Mouse (Mus musculus) embryonic fibroblast, embryonic 13.5 days (primary cell): ENCODE results near the gene Ttc8. TPM values are rescaled to one million over a fixed set of nuclear protein-coding genes. Genes with fewer than 3 reads are reported as not detected.

ENCODE experiments used
- H3K27ac ChIP-seq: 2 replicates; pipeline ENCODE4 v1.5.1; 2012; ENCODE audit warnings: low read length, control low read depth, inconsistent platforms; ENCODE audit not compliant: insufficient read depth
- H3K4me1 ChIP-seq: 2 replicates; pipeline ENCODE4 v1.6.1; 2011; ENCODE audit warnings: low read length; ENCODE audit not compliant: control insufficient read depth, insufficient read depth
- H3K4me3 ChIP-seq: 2 replicates; pipeline ENCODE4 v1.5.1; 2011; ENCODE audit warnings: mild to moderate bottlenecking, control low read depth, low read length; ENCODE audit not compliant: insufficient read depth
- CTCF ChIP-seq: IDR thresholded peaks from 2 replicates; pipeline ENCODE4 v1.5.1; 2011; ENCODE audit warnings: mild to moderate bottlenecking, control low read depth, low read length, moderate library complexity, borderline replicate concordance; ENCODE audit not compliant: insufficient read depth
- POLR2A ChIP-seq: IDR thresholded peaks from 2 replicates; pipeline ENCODE4 v1.6.1; 2011; ENCODE audit warnings: low read depth, mild to moderate bottlenecking, control low read depth, low read length, moderate library complexity
- polyA plus RNA-seq: library from polyadenylated mRNA; stranded (reverse); fragments of >200 nt; gene quantifications from 2 replicates; pipeline ENCODE4 v1.2.4, GENCODE M21; 2011; ENCODE audit warnings: low read depth; ENCODE audit not compliant: missing spikeins, insufficient read length

Ttc8 gene
- polyA plus RNA-seq, 1 experiment, result 34.1 TPM

GRCm38 (mm10) chr12:98961415-98961814 lies 41.0 kb downstream of the Ttc8 start:
- Histone ChIP-seq H3K27ac (no peak overlapping the region), H3K4me1 (no peaks in the 10 kb centered on the region), H3K4me3 (no peak overlapping the region)
- no peak for TF ChIP-seq CTCF

GRCm38 (mm10) chr12:98965441-98966135 lies 45.2 kb downstream of the Ttc8 start:
- TF ChIP-seq POLR2A, result no peak
- no peak for TF ChIP-seq CTCF
- H3K4me3 ChIP-seq, result no peak overlapping the region
- no peaks in the 10 kb centered on the region for H3K4me1 ChIP-seq
- no peak overlapping the region for H3K27ac ChIP-seq

DNA sequence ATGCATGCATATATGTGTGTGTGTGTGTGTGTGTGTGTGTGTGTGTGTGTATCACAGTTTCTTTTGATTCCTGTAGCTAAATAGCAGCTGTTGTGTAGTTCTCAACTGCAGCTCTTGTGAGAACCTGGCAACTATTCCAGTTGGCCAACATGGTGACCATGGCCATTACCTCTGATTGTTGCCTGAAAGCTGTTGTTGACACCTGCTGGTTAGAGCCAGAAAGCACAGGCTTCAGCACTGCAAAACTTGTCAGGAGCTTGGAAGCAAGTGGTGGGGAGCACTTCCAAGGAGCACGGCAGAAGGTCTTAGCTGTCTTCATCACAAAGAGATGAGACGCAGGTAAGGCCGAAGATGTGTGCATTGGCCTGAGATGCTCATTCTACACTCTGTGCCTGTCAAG lies 51.9 kb downstream of the Ttc8 start:
- Histone ChIP-seq H3K27ac (no peak overlapping the region), H3K4me1 (no peaks in the 10 kb centered on the region; the same call in 1 of the 2 replicates), H3K4me3 (no peak overlapping the region)
- TF ChIP-seq CTCF, result no peak
- no peak for TF ChIP-seq POLR2A

GRCm38 (mm10) chr12:98973461-98973860 lies 53.1 kb downstream of the Ttc8 start:
- Histone ChIP-seq H3K4me1 (no peaks in the 10 kb centered on the region; the same call in 1 of the 2 replicates), H3K27ac (no peak overlapping the region), H3K4me3 (no peak overlapping the region)
- no peak for TF ChIP-seq POLR2A

GRCm38 (mm10) chr12:98974157-98974804 lies 53.9 kb downstream of the Ttc8 start:
- Histone ChIP-seq H3K27ac (no peak overlapping the region), H3K4me3 (no peak overlapping the region), H3K4me1 (no peaks in the 10 kb centered on the region; the same call in 1 of the 2 replicates)
- no peak for TF ChIP-seq POLR2A
- TF ChIP-seq CTCF, result no peak

GRCm38 (mm10) chr12:98981081-98981480 lies 60.7 kb downstream of the Ttc8 start:
- TF ChIP-seq POLR2A (no peak), CTCF (no peak)
- no peaks in the 10 kb centered on the region for H3K4me1 ChIP-seq
- H3K27ac ChIP-seq, result no peak overlapping the region
- H3K4me3 ChIP-seq, result no peak overlapping the region

DNA sequence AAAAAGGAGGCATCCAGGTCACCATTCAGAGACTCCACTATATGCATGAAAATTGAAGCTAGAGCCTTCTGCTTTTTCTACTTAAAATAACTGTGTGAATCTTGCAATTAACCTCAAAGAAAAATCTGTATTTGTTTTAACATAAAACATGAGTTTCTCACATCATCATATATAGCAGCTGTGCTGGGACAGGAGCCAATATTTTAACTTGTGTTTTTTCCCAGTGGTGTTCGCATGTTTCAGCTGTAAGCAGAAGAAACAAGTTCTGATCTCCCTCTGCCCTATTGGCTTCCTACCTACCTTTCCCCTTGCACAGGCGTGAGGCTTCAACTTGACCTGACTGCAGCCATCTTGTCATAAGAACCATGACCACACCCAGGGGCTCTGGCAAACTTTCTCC lies 64.4 kb downstream of the Ttc8 start:
- Histone ChIP-seq H3K4me3 (no peak overlapping the region), H3K27ac (no peak overlapping the region), H3K4me1 (no peaks in the 10 kb centered on the region)
- no peak for TF ChIP-seq POLR2A

- TF ChIP-seq POLR2A (no peak), CTCF (no peak)
- Histone ChIP-seq H3K27ac (no peak overlapping the region), H3K4me1 (peaks cover 10% of the 10 kb centered on the region), H3K4me3 (no peak overlapping the region)
Measured at GRCm38 (mm10) chr12:98991076-98991829, 70.9 kb downstream of the Ttc8 start.

GRCm38 (mm10) chr12:98991830-98992216 lies 71.4 kb downstream of the Ttc8 start:
- TF ChIP-seq CTCF (no peak), POLR2A (no peak)

GRCm38 (mm10) chr12:98993736-98994135 lies 73.4 kb downstream of the Ttc8 start:
- TF ChIP-seq CTCF, result no peak
- peaks cover 13% of the 10 kb centered on the region for H3K4me1 ChIP-seq
- peak overlapping the region; percentile 27; the same call in 1 of the 2 replicates for H3K27ac ChIP-seq
- H3K4me3 ChIP-seq, result no peak overlapping the region

More at GRCm38 (mm10) chr12:98991830-98992216, 71.4 kb downstream of the Ttc8 start:
- H3K27ac ChIP-seq, result no peak overlapping the region
- H3K4me1 ChIP-seq, result peaks cover 12% of the 10 kb centered on the region
- H3K4me3 ChIP-seq, result no peak overlapping the region
